Mouse (Mus musculus): ENCODE measurements around the gene Gm5799. TPM values are rescaled to one million over a fixed set of nuclear protein-coding genes. Genes with fewer than 3 reads are reported as not detected.
"Not testable (repeated sequence)": the region's sequence is repeated elsewhere in the genome, so short reads cannot be mapped to it uniquely, and the experiment has no call there.

Gene Gm5799
- not detected in 2 replicates for polyA plus RNA-seq (2012)

GRCm38 (mm10) chr14:43543276-43543675 lies at the start of gene Gm5799:
Gene Gm5799 (plus strand): TSS chr14:43543576.
- TF ChIP-seq GATA1 (IDR thresholded peaks at IDR 0.05; ENCODE audit: low read length) = not testable (repeated sequence)

- TF ChIP-seq GATA1 (IDR thresholded peaks at IDR 0.05; ENCODE audit: low read length) = not testable (repeated sequence)
Observed at GRCm38 (mm10) chr14:43579046-43579445, 35.7 kb downstream of the Gm5799 start, which contains the start of gene Gm17654. Gene Gm17654 (minus strand): TSS chr14:43579146.

Other genes starting within 250 kb of the Gm5799 start
- gene Gm8127, start 249.7 kb upstream of the Gm5799 start, polyA plus RNA-seq (2012) = not detected in 2 replicates
- not detected in 2 replicates for gene 1700001F09Rik, start 195.8 kb upstream of the Gm5799 start, polyA plus RNA-seq (2012)
- gene Gm8138, start 127.2 kb upstream of the Gm5799 start, polyA plus RNA-seq (2012) = not detected in 2 replicates
- not detected in 2 replicates for gene Gm17654, start 35.6 kb downstream of the Gm5799 start, polyA plus RNA-seq (2012)
- gene Gm10375, start 64.4 kb downstream of the Gm5799 start, polyA plus RNA-seq (2012) = not detected in 2 replicates
- not detected in 2 replicates for gene Gm8165, start 133.6 kb downstream of the Gm5799 start, polyA plus RNA-seq (2012)
- 2.1 and 10.4 TPM in 2 replicates for gene Gm7324, start 154.3 kb downstream of the Gm5799 start, polyA plus RNA-seq (2012)
- not detected in 2 replicates for gene Gm16506, start 183.9 kb downstream of the Gm5799 start, polyA plus RNA-seq (2012)
- 0.14 and 0.17 TPM in 2 replicates for gene Gm6526, start 204.3 kb downstream of the Gm5799 start, polyA plus RNA-seq (2012)
- gene Gm8180, start 241.2 kb downstream of the Gm5799 start, polyA plus RNA-seq (2012) = not detected in 2 replicates